ENCODE assay signal across 16 mouse cellular contexts in the genomic region with DNA sequence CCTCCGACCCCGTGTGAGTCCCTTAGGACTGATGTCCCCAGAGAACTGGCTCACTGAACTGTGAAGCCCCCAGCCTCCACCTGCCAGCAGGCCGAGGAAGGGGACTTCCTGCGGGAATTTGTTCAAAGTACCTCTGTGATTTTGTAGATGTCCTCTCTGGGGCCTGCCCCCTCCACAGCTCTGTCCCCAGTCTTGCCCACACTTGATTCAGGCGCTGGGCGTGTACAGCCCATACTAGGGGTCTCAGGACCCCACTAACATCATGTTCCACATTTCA. TPM values are rescaled to one million over a fixed set of nuclear protein-coding genes. Genes with fewer than 3 reads are reported as not detected.
"Had no signal": no experiment of that assay in that cellular context is flagged by ENCODE, and none has a peak within 500 bp of the region (broad histone marks: within the 10 kb centered on the region; RNA-seq: fewer than 3 reads in every experiment).

No protein-coding gene starts in this region.

- H3K9me3 ChIP-seq: liver, embryonic 12.5 days; lung, embryonic 15.5 days; midbrain, embryonic 13.5 days; neural tube, embryonic 15.5 days; stomach, embryonic 15.5 days had no signal

- H3K27ac ChIP-seq: layer of hippocampus, adult 2 months; liver, embryonic 12.5 days; lung, embryonic 15.5 days; midbrain, embryonic 13.5 days; neural tube, embryonic 15.5 days; stomach, embryonic 15.5 days had no signal

- DNase-seq: kidney, adult 9 months; kidney, postnatal 10 days; kidney, postnatal 4 days; right cerebral cortex, adult 18-20 months; right cerebral cortex, postnatal 25 days; thymus, adult 2 months; thymus, postnatal 36 days had no signal

- H3K4me3 ChIP-seq: myocyte had no signal

- ATAC-seq: intestine, postnatal 0 days; liver, embryonic 12.5 days had no signal

- H3K9ac ChIP-seq: liver, embryonic 12.5 days; lung, embryonic 15.5 days; midbrain, embryonic 13.5 days; neural tube, embryonic 15.5 days; stomach, embryonic 15.5 days had no signal

- H3K36me3 ChIP-seq: liver, embryonic 12.5 days; lung, embryonic 15.5 days; midbrain, embryonic 13.5 days; neural tube, embryonic 15.5 days; stomach, embryonic 15.5 days had no signal

RNA-seq across cellular contexts. Expression of gene Irf4, which starts 2.2 kb away (rescaled TPM):
- polyA plus RNA-seq: liver, embryonic 12.5 days; neural tube, embryonic 11.5 days had no signal
